Mouse (Mus musculus) left cerebral cortex, postnatal 10 days (tissue): Measurements from ENCODE around the gene Lrrc72. TPM values are rescaled to one million over a fixed set of nuclear protein-coding genes. Genes with fewer than 3 reads are reported as not detected.
"Not testable (repeated sequence)": the region's sequence is repeated elsewhere in the genome, so short reads cannot be mapped to it uniquely, and the experiment has no call there.

ENCODE experiments used
- DNase-seq, 2 experiments: peaks; one replicate each; pipeline ENCODE4 v3.0.0; 2021 to 2022; ENCODE audit warnings: low spot score in 2 of 2, mixed read lengths in 1 of 2; ENCODE audit errors: extremely low spot score in 1 of 2
- intact Hi-C: fragments of 180-260 bp; cut with DNase I; formaldehyde crosslinking; loops from one replicate; pipeline ENCODE4 v1.15.1; 2025
- total RNA-seq, 2 experiments: library from RNA; stranded (reverse); gene quantifications; 2 replicates each; pipeline ENCODE4 v1.2.3; 2021

Lrrc72 gene
- total RNA-seq, 2 experiments from 2014 or later = not detected

- peak; percentile 52 to 66 for DNase-seq
- intact Hi-C loops = no loop called here
Observed at GRCm38 (mm10) chr12:36207072-36207799, 46.0 kb downstream of the Lrrc72 start.

GRCm38 (mm10) chr12:36205579-36206119 lies 47.5 kb downstream of the Lrrc72 start:
- intact Hi-C loops, DNase-seq: not testable (repeated sequence)

GRCm38 (mm10) chr12:36194976-36195375 lies 58.2 kb downstream of the Lrrc72 start:
- no peak for DNase-seq
- intact Hi-C loops = no loop called here

GRCm38 (mm10) chr12:36190343-36190742 lies 62.9 kb downstream of the Lrrc72 start:
- no peak for DNase-seq
- intact Hi-C loops = no loop called here

- no peak for DNase-seq
- intact Hi-C loops = no loop called here
Observed at GRCm38 (mm10) chr12:36189610-36190009, 63.6 kb downstream of the Lrrc72 start.

- no peak for DNase-seq
- intact Hi-C loops = no loop called here
Observed at GRCm38 (mm10) chr12:36187081-36187480, 66.1 kb downstream of the Lrrc72 start.

GRCm38 (mm10) chr12:36182570-36182969 lies 70.6 kb downstream of the Lrrc72 start:
- no peak for DNase-seq
- intact Hi-C loops = no loop called here

- no peak for DNase-seq
- intact Hi-C loops = no loop called here
Observed at GRCm38 (mm10) chr12:36177227-36177626, 76.0 kb downstream of the Lrrc72 start.

- intact Hi-C loops = no loop called here
- no peak for DNase-seq
Observed at GRCm38 (mm10) chr12:36165299-36165698, 87.9 kb downstream of the Lrrc72 start.

- DNase-seq = no peak
- intact Hi-C loops = no loop called here
Observed at GRCm38 (mm10) chr12:36164126-36164791, 88.9 kb downstream of the Lrrc72 start.

Other genes starting within 250 kb of the Lrrc72 start
- gene Tspan13, start 210.9 kb downstream of the Lrrc72 start, total RNA-seq = 100 to 1,000 TPM; 209 to 211 TPM
- 10 to 100 TPM; 58.9 to 60.0 TPM for gene Ankmy2, start 96.3 kb downstream of the Lrrc72 start, total RNA-seq
- 100 to 1,000 TPM; 110 to 118 TPM for gene Bzw2, start 95.3 kb downstream of the Lrrc72 start, total RNA-seq
- gene Sostdc1, start 60.7 kb upstream of the Lrrc72 start, total RNA-seq = 1 to 10 TPM; 6.6 to 7.2 TPM
- 10 to 100 TPM; 10.7 to 14.4 TPM for gene Ispd, start 128.1 kb upstream of the Lrrc72 start, total RNA-seq
- 1 to 10 TPM; 1.6 to 2.5 TPM for gene D630036H23Rik, start 128.8 kb upstream of the Lrrc72 start, total RNA-seq